Mouse (Mus musculus): ENCODE measurements around the gene Gjd3. TPM values are rescaled to one million over a fixed set of nuclear protein-coding genes. Genes with fewer than 3 reads are reported as not detected.

Gjd3 gene
- total RNA-seq, 2 experiments from 2014 or later = 2.2 to 3.4 TPM

- peak; percentile 83 for DNase-seq
- intact Hi-C loops (cut with DNase I) = loop anchor here (10.0 kb wide), 1 partner anchor 53 kb away; no protein-coding TSS in a partner anchor
Observed at GRCm38 (mm10) chr11:98981997-98982772, 631 bp downstream of the Gjd3 start.

- intact Hi-C loops (cut with DNase I) = loop anchor here (10.0 kb wide), 1 partner anchor 53 kb away; no protein-coding TSS in a partner anchor
- no peak for DNase-seq
Observed at GRCm38 (mm10) chr11:98981289-98981996, 1.4 kb downstream of the Gjd3 start.

- no peak for DNase-seq
- intact Hi-C loops (cut with DNase I) = loop anchor here (10.0 kb wide), 1 partner anchor 165 kb away; no protein-coding TSS in a partner anchor
Observed at GRCm38 (mm10) chr11:98979356-98979755, 3.5 kb downstream of the Gjd3 start.

- intact Hi-C loops (cut with DNase I) = loop anchor here (10.0 kb wide), 1 partner anchor 166 kb away; no protein-coding TSS in a partner anchor
- no peak for DNase-seq
Observed at GRCm38 (mm10) chr11:98978526-98979148, 4.2 kb downstream of the Gjd3 start.

GRCm38 (mm10) chr11:98974871-98975719, 7.7 kb downstream of the Gjd3 start:
- intact Hi-C loops (cut with DNase I) = loop anchor here (5.0 to 10.0 kb wide), 2 partner anchors 53 to 170 kb away; no protein-coding TSS in a partner anchor
- peak; percentile 76 for DNase-seq

GRCm38 (mm10) chr11:98974213-98974612, 8.6 kb downstream of the Gjd3 start:
- intact Hi-C loops (cut with DNase I) = loop anchor here (5.0 to 10.0 kb wide), 2 partner anchors 52 to 171 kb away; no protein-coding TSS in a partner anchor
- DNase-seq = no peak

GRCm38 (mm10) chr11:98973584-98973983, 9.2 kb downstream of the Gjd3 start:
- intact Hi-C loops (cut with DNase I) = loop anchor here (5.0 to 10.0 kb wide), 2 partner anchors 51 to 171 kb away; no protein-coding TSS in a partner anchor

GRCm38 (mm10) chr11:98972801-98973360, 9.9 kb downstream of the Gjd3 start:
- DNase-seq = no peak
- intact Hi-C loops (cut with DNase I) = loop anchor here (5.0 to 10.0 kb wide), 2 partner anchors 51 to 172 kb away; no protein-coding TSS in a partner anchor

More at GRCm38 (mm10) chr11:98973584-98973983, 9.2 kb downstream of the Gjd3 start:
- peak; percentile 60 for DNase-seq

GRCm38 (mm10) chr11:98972215-98972614, 10.6 kb downstream of the Gjd3 start:
- intact Hi-C loops (cut with DNase I) = loop anchor here (5.0 to 10.0 kb wide), 2 partner anchors 50 to 173 kb away; no protein-coding TSS in a partner anchor
- peak; percentile 88 for DNase-seq

GRCm38 (mm10) chr11:98971316-98972031, 11.3 kb downstream of the Gjd3 start:
- peak; percentile 90 for DNase-seq
- intact Hi-C loops (cut with DNase I) = loop anchor here (5.0 to 10.0 kb wide), 2 partner anchors 49 to 173 kb away; no protein-coding TSS in a partner anchor

GRCm38 (mm10) chr11:98970191-98970925, 12.5 kb downstream of the Gjd3 start:
- intact Hi-C loops (cut with DNase I) = loop anchor here (5.0 to 10.0 kb wide), 2 partner anchors 48 to 174 kb away; no protein-coding TSS in a partner anchor
- no peak for DNase-seq

GRCm38 (mm10) chr11:98969496-98969927, 13.3 kb downstream of the Gjd3 start:
- DNase-seq = no peak
- intact Hi-C loops (cut with DNase I) = no loop called here

GRCm38 (mm10) chr11:98968716-98969495, 13.9 kb downstream of the Gjd3 start:
- no peak for DNase-seq
- intact Hi-C loops (cut with DNase I) = no loop called here

- DNase-seq = no peak
- intact Hi-C loops (cut with DNase I) = no loop called here
Observed at GRCm38 (mm10) chr11:98968079-98968478, 14.7 kb downstream of the Gjd3 start.

GRCm38 (mm10) chr11:98966499-98967141, 16.2 kb downstream of the Gjd3 start:
- intact Hi-C loops (cut with DNase I) = no loop called here
- DNase-seq = peak; percentile 88

- no peak for DNase-seq
- intact Hi-C loops (cut with DNase I) = no loop called here
Observed at GRCm38 (mm10) chr11:98965416-98966077, 17.3 kb downstream of the Gjd3 start.
